Mouse (Mus musculus): ENCODE data around the gene Dbnl. TPM values are rescaled to one million over a fixed set of nuclear protein-coding genes. Genes with fewer than 3 reads are reported as not detected.
A peak's percentile ranks its signal among the peaks of the same experiment; 100 is the strongest.

Dbnl gene
- 10 to 100 TPM; 37.4 to 40.6 TPM for total RNA-seq (2021)

GRCm38 (mm10) chr11:5788056-5789014 lies at the start of gene Dbnl:
Dbnl (plus strand) TSS chr11:5788488.
- intact Hi-C loops (cut with DNase I) = loop anchor here (1.0 to 5.0 kb wide), 2 partner anchors 50 to 99 kb away; partner anchors contain the start of gene Polm
- peak; percentile 97 to 98 for DNase-seq

GRCm38 (mm10) chr11:5738888-5739632 lies 49.2 kb upstream of the Dbnl start:
- intact Hi-C loops (cut with DNase I) = no loop called here
- no peak for DNase-seq

GRCm38 (mm10) chr11:5739846-5740245 lies 48.4 kb upstream of the Dbnl start:
- intact Hi-C loops (cut with DNase I) = loop anchor here (2.0 kb wide), 1 partner anchor 23 kb away; the partner anchor contains the start of gene Urgcp
- DNase-seq = peak; percentile 37 to 42

GRCm38 (mm10) chr11:5740599-5740964 lies 47.7 kb upstream of the Dbnl start:
- DNase-seq = peak; percentile 66 to 70
- intact Hi-C loops (cut with DNase I) = loop anchor here (2.0 kb wide), 1 partner anchor 22 kb away; the partner anchor contains the start of gene Urgcp

GRCm38 (mm10) chr11:5740965-5741627 lies 47.2 kb upstream of the Dbnl start:
- intact Hi-C loops (cut with DNase I) = loop anchor here (2.0 kb wide), 1 partner anchor 22 kb away; the partner anchor contains the start of gene Urgcp
- peak; percentile 81 to 86 for DNase-seq

- DNase-seq = no peak
- intact Hi-C loops (cut with DNase I) = no loop called here
These were observed 46.2 kb upstream of the Dbnl start for GRCm38 (mm10) chr11:5742106-5742505.

- intact Hi-C loops (cut with DNase I) = no loop called here
- DNase-seq = no peak
These were observed 43.3 kb upstream of the Dbnl start for GRCm38 (mm10) chr11:5744951-5745350.

- DNase-seq = no peak
- intact Hi-C loops (cut with DNase I) = no loop called here
These were observed 34.5 kb upstream of the Dbnl start for GRCm38 (mm10) chr11:5753755-5754154.

GRCm38 (mm10) chr11:5761820-5762632 lies 26.3 kb upstream of the Dbnl start, which contains the start of gene Urgcp:
Urgcp (minus strand) TSS chr11:5762376.
- DNase-seq = peak; percentile 96 to 97
- intact Hi-C loops (cut with DNase I) = loop anchor here (2.0 kb wide), 2 partner anchors 21 to 25 kb away; no protein-coding TSS in a partner anchor

GRCm38 (mm10) chr11:5762633-5762982 lies 25.7 kb upstream of the Dbnl start:
- DNase-seq = no peak
- intact Hi-C loops (cut with DNase I) = loop anchor here (2.0 kb wide), 2 partner anchors 22 to 24 kb away; no protein-coding TSS in a partner anchor

GRCm38 (mm10) chr11:5766019-5766418 lies 22.3 kb upstream of the Dbnl start:
- DNase-seq = no peak
- intact Hi-C loops (cut with DNase I) = no loop called here

- intact Hi-C loops (cut with DNase I) = loop anchor here (5.0 kb wide), 1 partner anchor 291 kb away; no protein-coding TSS in a partner anchor
- DNase-seq = no peak
These were observed 9.8 kb upstream of the Dbnl start for GRCm38 (mm10) chr11:5778481-5778880.

GRCm38 (mm10) chr11:5780035-5780499 lies 8.2 kb upstream of the Dbnl start:
- intact Hi-C loops (cut with DNase I) = no loop called here
- DNase-seq = no peak

- DNase-seq = no peak
- intact Hi-C loops (cut with DNase I) = no loop called here
These were observed 5.9 kb upstream of the Dbnl start for GRCm38 (mm10) chr11:5782199-5782944.

GRCm38 (mm10) chr11:5785732-5786131 lies 2.6 kb upstream of the Dbnl start:
- intact Hi-C loops (cut with DNase I) = loop anchor here (2.0 to 5.0 kb wide), 2 partner anchors 23 to 102 kb away; partner anchors contain the start of gene Urgcp
- no peak for DNase-seq

GRCm38 (mm10) chr11:5787671-5788055 lies 625 bp upstream of the Dbnl start:
- intact Hi-C loops (cut with DNase I) = loop anchor here (1.0 to 5.0 kb wide), 3 partner anchors 25 to 100 kb away; partner anchors contain the start of genes Polm and Urgcp
- DNase-seq = no peak

- peak in 1 of 2 experiments; percentile 41 for DNase-seq
- intact Hi-C loops (cut with DNase I) = loop anchor here (5.0 kb wide), 1 partner anchor 98 kb away; no protein-coding TSS in a partner anchor
These were observed 924 bp downstream of the Dbnl start for GRCm38 (mm10) chr11:5789071-5789753.

Measured in heart, postnatal 10 days (tissue).